Mouse (Mus musculus) brain, adult 2 months (tissue): ENCODE measurements around the gene Usp47.

Experiments
- DNase-seq: peaks from one replicate; pipeline ENCODE4 v3.0.0; 2011; ENCODE audit warnings: low read depth, low spot score

Gene Usp47

GRCm38 (mm10) chr7:112155194-112155593 is 131.9 kb downstream of the Usp47 start:
- DNase-seq, result no peak

GRCm38 (mm10) chr7:112157584-112158315 is 134.4 kb downstream of the Usp47 start:
- DNase-seq, result peak; percentile 41

GRCm38 (mm10) chr7:112158316-112158741 is 135.0 kb downstream of the Usp47 start:
- no peak for DNase-seq

GRCm38 (mm10) chr7:112158942-112159341 is 135.6 kb downstream of the Usp47 start, which contains the start of gene Dkk3:
Gene Dkk3 (minus strand): TSS chr7:112159057.
- peak; percentile 67 for DNase-seq

GRCm38 (mm10) chr7:112159835-112160234 is 136.5 kb downstream of the Usp47 start:
- DNase-seq, result no peak
